Mouse (Mus musculus): ENCODE measurements at regions not wholly inside any gene's neighbourhood (a gene's known extent, or its start where the extent isn't known, plus 50 kb on each side); places are given as distances from the start of the nearest gene placed in this dataset.

- Histone ChIP-seq H3K9ac (ENCODE audit: low read length) (no peak overlapping the region), H3K27ac (ENCODE audit: low read depth, low read length) (no peak overlapping the region), H3K36me3 (ENCODE audit: control insufficient read depth, insufficient read depth, low read length) (no peaks in the 10 kb centered on the region), H3K4me3 (ENCODE audit: low read depth, low read length) (no peak overlapping the region), H3K4me2 (ENCODE audit: low read depth, low read length, severe bottlenecking) (no peak overlapping the region), H3K27me3 (ENCODE audit: control insufficient read depth, insufficient read depth, low read length) (no peaks in the 10 kb centered on the region), H3K9me3 (ENCODE audit: control insufficient read depth, low read length) (no peaks in the 10 kb centered on the region), H3K4me1 (replicated peaks; ENCODE audit: control insufficient read depth, insufficient read depth, low read length) (peaks cover 3% of the 10 kb centered on the region; the same call in 1 of the 2 replicates)
- WGBS: 72% methylated on average over 18 of the region's 18 CpGs
- DNase-seq (ENCODE audit: low spot score) (no peak), ATAC-seq (replicated peaks; ENCODE audit: low FRiP score) (no peak)
Measured at GRCm38 (mm10) chr12:25268871-25269850, 172.2 kb upstream of the Id2 start.

- 83% methylated on average over 7 of the region's 7 CpGs for WGBS
- no peak overlapping the region for H3K9ac ChIP-seq (ENCODE audit: low read length)
- DNase-seq (ENCODE audit: low spot score) (no peak), ATAC-seq (replicated peaks; ENCODE audit: low FRiP score) (no peak)
- no peaks in the 10 kb centered on the region for H3K36me3 ChIP-seq (ENCODE audit: control insufficient read depth, insufficient read depth, low read length)
- no peaks in the 10 kb centered on the region for H3K9me3 ChIP-seq (ENCODE audit: control insufficient read depth, low read length)
- H3K4me3 ChIP-seq (ENCODE audit: low read depth, low read length): no peak overlapping the region
- peaks cover 3% of the 10 kb centered on the region; the same call in 1 of the 2 replicates for H3K4me1 ChIP-seq (replicated peaks; ENCODE audit: control insufficient read depth, insufficient read depth, low read length)
- H3K27ac ChIP-seq (ENCODE audit: low read depth, low read length): no peak overlapping the region
- H3K4me2 ChIP-seq (ENCODE audit: low read depth, low read length, severe bottlenecking): no peak overlapping the region
- H3K27me3 ChIP-seq (ENCODE audit: control insufficient read depth, insufficient read depth, low read length): no peaks in the 10 kb centered on the region
Measured at GRCm38 (mm10) chr12:25268323-25268722, 171.4 kb upstream of the Id2 start.

- Histone ChIP-seq H3K27me3 (ENCODE audit: control insufficient read depth, insufficient read depth, low read length) (no peaks in the 10 kb centered on the region), H3K27ac (ENCODE audit: low read depth, low read length) (no peak overlapping the region), H3K4me1 (replicated peaks; ENCODE audit: control insufficient read depth, insufficient read depth, low read length) (peaks cover 3% of the 10 kb centered on the region; the same call in 1 of the 2 replicates), H3K4me3 (ENCODE audit: low read depth, low read length) (no peak overlapping the region), H3K4me2 (ENCODE audit: low read depth, low read length, severe bottlenecking) (no peak overlapping the region), H3K9ac (ENCODE audit: low read length) (no peak overlapping the region), H3K36me3 (ENCODE audit: control insufficient read depth, insufficient read depth, low read length) (no peaks in the 10 kb centered on the region), H3K9me3 (ENCODE audit: control insufficient read depth, low read length) (no peaks in the 10 kb centered on the region)
- ATAC-seq (replicated peaks; ENCODE audit: low FRiP score) (no peak), DNase-seq (ENCODE audit: low spot score) (no peak)
- 91% methylated on average over 13 of the region's 13 CpGs for WGBS
Measured at GRCm38 (mm10) chr12:25267572-25268115, 170.7 kb upstream of the Id2 start.

GRCm38 (mm10) chr12:25266701-25267571 lies 170.0 kb upstream of the Id2 start:
- Histone ChIP-seq H3K4me2 (ENCODE audit: low read depth, low read length, severe bottlenecking) (no peak overlapping the region), H3K4me1 (replicated peaks; ENCODE audit: control insufficient read depth, insufficient read depth, low read length) (peaks cover 3% of the 10 kb centered on the region; the same call in 1 of the 2 replicates), H3K4me3 (ENCODE audit: low read depth, low read length) (no peak overlapping the region), H3K27me3 (ENCODE audit: control insufficient read depth, insufficient read depth, low read length) (no peaks in the 10 kb centered on the region), H3K9ac (ENCODE audit: low read length) (no peak overlapping the region), H3K27ac (ENCODE audit: low read depth, low read length) (no peak overlapping the region), H3K36me3 (ENCODE audit: control insufficient read depth, insufficient read depth, low read length) (no peaks in the 10 kb centered on the region), H3K9me3 (ENCODE audit: control insufficient read depth, low read length) (no peaks in the 10 kb centered on the region)
- no peak for ATAC-seq (replicated peaks; ENCODE audit: low FRiP score)
- WGBS: 69% methylated on average over 17 of the region's 17 CpGs
- no peak for DNase-seq (ENCODE audit: low spot score)

- Histone ChIP-seq H3K9ac (ENCODE audit: low read length) (no peak overlapping the region), H3K27me3 (ENCODE audit: control insufficient read depth, insufficient read depth, low read length) (no peaks in the 10 kb centered on the region), H3K27ac (ENCODE audit: low read depth, low read length) (no peak overlapping the region), H3K4me2 (ENCODE audit: low read depth, low read length, severe bottlenecking) (no peak overlapping the region), H3K4me3 (ENCODE audit: low read depth, low read length) (no peak overlapping the region), H3K9me3 (ENCODE audit: control insufficient read depth, low read length) (no peaks in the 10 kb centered on the region), H3K4me1 (replicated peaks; ENCODE audit: control insufficient read depth, insufficient read depth, low read length) (peaks cover 3% of the 10 kb centered on the region; the same call in 1 of the 2 replicates), H3K36me3 (ENCODE audit: control insufficient read depth, insufficient read depth, low read length) (no peaks in the 10 kb centered on the region)
- no peak for ATAC-seq (replicated peaks; ENCODE audit: low FRiP score)
- no peak for DNase-seq (ENCODE audit: low spot score)
- WGBS: 43% methylated on average over 11 of the region's 11 CpGs
Measured at GRCm38 (mm10) chr12:25265560-25266525, 168.9 kb upstream of the Id2 start.

- H3K9me3 ChIP-seq (ENCODE audit: control insufficient read depth, low read length): no peaks in the 10 kb centered on the region
- H3K27me3 ChIP-seq (ENCODE audit: control insufficient read depth, insufficient read depth, low read length): no peaks in the 10 kb centered on the region
- no peak overlapping the region for H3K4me3 ChIP-seq (ENCODE audit: low read depth, low read length)
- DNase-seq (ENCODE audit: low spot score): no peak
- H3K36me3 ChIP-seq (ENCODE audit: control insufficient read depth, insufficient read depth, low read length): no peaks in the 10 kb centered on the region
- no peak for ATAC-seq (replicated peaks; ENCODE audit: low FRiP score)
- H3K9ac ChIP-seq (ENCODE audit: low read length): no peak overlapping the region
- WGBS: 63% methylated on average over 13 of the region's 13 CpGs
- H3K4me2 ChIP-seq (ENCODE audit: low read depth, low read length, severe bottlenecking): no peak overlapping the region
- no peak overlapping the region for H3K27ac ChIP-seq (ENCODE audit: low read depth, low read length)
- H3K4me1 ChIP-seq (replicated peaks; ENCODE audit: control insufficient read depth, insufficient read depth, low read length): peaks cover 3% of the 10 kb centered on the region; the same call in 1 of the 2 replicates
Measured at GRCm38 (mm10) chr12:25265066-25265465, 168.1 kb upstream of the Id2 start.

GRCm38 (mm10) chr12:25264408-25264807 lies 167.5 kb upstream of the Id2 start:
- no peak for DNase-seq (ENCODE audit: low spot score)
- H3K27ac ChIP-seq (ENCODE audit: low read depth, low read length): no peak overlapping the region
- 89% methylated on average over 3 of the region's 3 CpGs for WGBS

More at GRCm38 (mm10) chr12:25264408-25264807, 167.5 kb upstream of the Id2 start:
- Histone ChIP-seq H3K4me3 (ENCODE audit: low read depth, low read length) (no peak overlapping the region), H3K27me3 (ENCODE audit: control insufficient read depth, insufficient read depth, low read length) (no peaks in the 10 kb centered on the region), H3K9me3 (ENCODE audit: control insufficient read depth, low read length) (no peaks in the 10 kb centered on the region), H3K36me3 (ENCODE audit: control insufficient read depth, insufficient read depth, low read length) (no peaks in the 10 kb centered on the region), H3K4me2 (ENCODE audit: low read depth, low read length, severe bottlenecking) (no peak overlapping the region), H3K9ac (ENCODE audit: low read length) (no peak overlapping the region), H3K4me1 (replicated peaks; ENCODE audit: control insufficient read depth, insufficient read depth, low read length) (peaks cover 3% of the 10 kb centered on the region; the same call in 1 of the 2 replicates)
- no peak for ATAC-seq (replicated peaks; ENCODE audit: low FRiP score)
